Mouse (Mus musculus) lung, postnatal 36 days (tissue): ENCODE measurements at regions not wholly inside any gene's neighbourhood (a gene's known extent, or its start where the extent isn't known, plus 50 kb on each side); places are given as distances from the start of the nearest gene placed in this dataset.

Experiments used
- DNase-seq: peaks from one replicate; pipeline ENCODE4 v3.0.0; 2022; ENCODE audit warnings: mixed read lengths

- DNase-seq: no peak
Measured at GRCm38 (mm10) chr3:60417001-60417400, 55.6 kb upstream of the Mbnl1 start.

- DNase-seq: no peak
Measured at GRCm38 (mm10) chr3:60418652-60419051, 54.0 kb upstream of the Mbnl1 start.

- DNase-seq: no peak
Measured at GRCm38 (mm10) chr3:60419216-60419615, 53.4 kb upstream of the Mbnl1 start.
